Mouse (Mus musculus): ENCODE measurements at regions not wholly inside any gene's neighbourhood (a gene's known extent, or its start where the extent isn't known, plus 50 kb on each side); places are given as distances from the start of the nearest gene placed in this dataset.
A peak's percentile ranks its signal among the peaks of the same experiment; 100 is the strongest.

DNA sequence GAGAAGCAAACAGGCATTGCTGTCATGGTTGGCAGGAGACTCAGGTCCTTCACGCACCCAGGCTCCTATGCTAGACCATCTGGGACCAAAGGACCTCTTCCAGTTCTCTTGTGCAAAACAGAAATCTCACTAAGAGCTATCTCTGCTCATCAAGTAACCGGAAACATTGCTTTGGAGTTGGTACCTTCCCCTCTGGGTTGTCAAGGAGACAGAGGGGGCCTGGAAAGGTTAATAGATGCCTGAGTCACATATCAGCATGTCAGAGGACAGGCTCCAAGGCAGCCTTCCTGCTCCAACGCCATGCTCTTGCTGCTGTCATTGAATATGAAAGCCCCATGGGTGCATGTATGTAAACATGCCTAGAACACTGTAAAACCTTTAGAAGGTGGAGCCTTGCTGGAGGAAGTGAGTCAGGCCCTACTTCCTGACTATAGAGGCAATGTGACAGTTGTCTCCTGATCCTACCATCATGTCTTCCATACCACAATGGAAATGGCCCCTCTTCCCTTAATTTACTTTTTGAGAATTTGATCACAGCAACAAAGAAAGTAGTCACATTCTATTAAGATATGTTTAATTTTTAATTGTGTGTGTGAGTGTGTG, 103.8 kb downstream of the Hlx start:
- DNase-seq (ENCODE audit: low read depth) = no peak
- no peak for TF ChIP-seq CTCF (IDR thresholded peaks at IDR 0.05; ENCODE audit: borderline replicate concordance, extremely low read depth, insufficient read depth, insufficient read length)
- TF ChIP-seq POLR2A (IDR thresholded peaks at IDR 0.05; ENCODE audit: borderline replicate concordance, extremely low read depth, insufficient read depth, insufficient read length, poor library complexity, severe bottlenecking) = no peak

DNA sequence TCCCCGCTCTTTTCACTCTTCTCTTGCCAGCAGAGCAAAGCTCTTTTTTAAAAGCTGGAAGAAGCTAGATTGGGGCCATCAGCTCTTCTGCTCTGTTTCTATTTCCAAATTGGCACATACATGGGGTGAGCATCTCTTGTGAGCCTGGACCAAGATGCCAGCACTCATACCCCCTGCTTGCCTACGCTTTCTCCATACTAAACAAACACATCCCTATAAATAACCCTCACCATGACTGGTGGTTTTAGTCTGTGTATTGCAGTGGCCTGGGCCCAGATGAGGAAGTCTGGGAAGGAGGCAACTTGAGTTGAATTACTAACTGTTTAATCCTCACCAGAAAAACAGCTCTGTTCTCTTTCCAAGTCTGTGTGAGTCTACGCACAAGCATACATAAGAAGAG, 110.0 kb downstream of the Hlx start:
- DNase-seq (ENCODE audit: low read depth) = no peak
- TF ChIP-seq CTCF (IDR thresholded peaks at IDR 0.05; ENCODE audit: borderline replicate concordance, extremely low read depth, insufficient read depth, insufficient read length) (no peak), POLR2A (IDR thresholded peaks at IDR 0.05; ENCODE audit: borderline replicate concordance, extremely low read depth, insufficient read depth, insufficient read length, poor library complexity, severe bottlenecking) (no peak)

DNA sequence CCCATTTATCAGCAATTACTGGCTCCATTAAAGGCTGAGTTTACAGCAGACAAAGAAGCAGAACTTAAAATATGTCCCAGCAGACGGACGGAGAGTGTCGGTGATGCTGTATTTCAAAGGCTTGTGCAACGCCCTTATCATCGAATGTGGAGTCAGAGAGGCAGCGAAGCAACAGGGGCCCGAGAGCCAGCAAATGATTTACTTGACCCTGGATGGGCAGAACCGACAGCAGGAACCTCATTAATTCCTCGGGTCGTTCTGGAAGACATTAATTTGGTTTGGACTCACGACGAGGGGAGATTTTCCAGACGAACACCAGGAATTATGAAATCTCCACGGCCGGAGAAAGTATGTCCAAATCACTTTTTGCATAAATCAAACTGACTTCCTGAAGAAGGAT, 110.5 kb downstream of the Hlx start:
- TF ChIP-seq CTCF (IDR thresholded peaks at IDR 0.05; ENCODE audit: borderline replicate concordance, extremely low read depth, insufficient read depth, insufficient read length) (no peak), POLR2A (IDR thresholded peaks at IDR 0.05; ENCODE audit: borderline replicate concordance, extremely low read depth, insufficient read depth, insufficient read length, poor library complexity, severe bottlenecking) (no peak)
- no peak for DNase-seq (ENCODE audit: low read depth)

DNA sequence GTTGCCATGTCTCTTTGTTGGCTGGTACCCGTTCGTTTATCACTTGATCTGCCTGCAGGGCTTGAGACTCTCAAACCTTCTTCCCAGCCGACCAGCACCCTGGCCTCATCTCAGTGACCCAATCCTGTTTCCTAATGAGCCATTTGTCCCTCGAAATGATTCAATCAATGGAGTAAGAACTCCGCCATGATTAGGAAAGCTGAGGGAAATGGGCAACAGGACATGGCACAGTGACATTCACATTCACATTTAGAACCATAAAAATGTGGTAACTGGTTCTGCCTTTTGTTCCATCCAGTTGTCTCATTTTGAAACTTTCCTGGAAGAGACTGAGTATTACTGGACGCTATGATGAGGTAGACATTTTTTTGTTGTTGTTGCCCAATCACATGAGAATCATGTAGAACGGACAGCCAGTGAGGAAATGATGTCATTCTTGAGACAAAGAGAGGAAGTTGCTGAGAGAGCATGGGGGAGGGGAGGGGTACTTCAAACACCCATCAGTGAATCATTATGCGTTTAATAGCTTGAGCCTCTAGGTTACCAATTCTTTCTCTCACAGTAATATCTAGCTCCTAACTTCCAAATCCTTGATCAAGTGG, 114.5 kb downstream of the Hlx start:
- DNase-seq (ENCODE audit: low read depth) = no peak
- no peak for TF ChIP-seq CTCF (IDR thresholded peaks at IDR 0.05; ENCODE audit: borderline replicate concordance, extremely low read depth, insufficient read depth, insufficient read length)
- no peak for TF ChIP-seq POLR2A (IDR thresholded peaks at IDR 0.05; ENCODE audit: borderline replicate concordance, extremely low read depth, insufficient read depth, insufficient read length, poor library complexity, severe bottlenecking)

DNA sequence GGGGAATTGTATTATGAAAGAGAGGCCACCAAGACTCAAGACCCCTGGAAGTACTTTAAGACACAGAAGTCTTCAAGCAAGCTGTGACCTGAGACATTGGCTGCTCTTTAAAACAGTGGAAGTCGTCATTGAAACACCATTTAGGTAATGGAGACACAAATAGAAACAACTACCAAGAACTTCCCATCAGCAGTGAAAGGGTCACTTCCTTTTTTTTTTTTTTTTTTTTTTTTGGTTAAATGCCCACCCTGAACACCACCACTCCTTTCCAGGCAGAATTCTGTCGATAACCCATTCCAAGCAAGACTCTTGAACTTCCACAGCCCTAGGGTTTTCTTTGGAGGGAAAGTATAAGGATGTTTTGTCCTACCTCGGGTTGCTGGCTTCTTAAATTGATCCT, 116.4 kb downstream of the Hlx start:
- TF ChIP-seq POLR2A (IDR thresholded peaks at IDR 0.05; ENCODE audit: borderline replicate concordance, extremely low read depth, insufficient read depth, insufficient read length, poor library complexity, severe bottlenecking) (no peak), CTCF (IDR thresholded peaks at IDR 0.05; ENCODE audit: borderline replicate concordance, extremely low read depth, insufficient read depth, insufficient read length) (no peak)

DNA sequence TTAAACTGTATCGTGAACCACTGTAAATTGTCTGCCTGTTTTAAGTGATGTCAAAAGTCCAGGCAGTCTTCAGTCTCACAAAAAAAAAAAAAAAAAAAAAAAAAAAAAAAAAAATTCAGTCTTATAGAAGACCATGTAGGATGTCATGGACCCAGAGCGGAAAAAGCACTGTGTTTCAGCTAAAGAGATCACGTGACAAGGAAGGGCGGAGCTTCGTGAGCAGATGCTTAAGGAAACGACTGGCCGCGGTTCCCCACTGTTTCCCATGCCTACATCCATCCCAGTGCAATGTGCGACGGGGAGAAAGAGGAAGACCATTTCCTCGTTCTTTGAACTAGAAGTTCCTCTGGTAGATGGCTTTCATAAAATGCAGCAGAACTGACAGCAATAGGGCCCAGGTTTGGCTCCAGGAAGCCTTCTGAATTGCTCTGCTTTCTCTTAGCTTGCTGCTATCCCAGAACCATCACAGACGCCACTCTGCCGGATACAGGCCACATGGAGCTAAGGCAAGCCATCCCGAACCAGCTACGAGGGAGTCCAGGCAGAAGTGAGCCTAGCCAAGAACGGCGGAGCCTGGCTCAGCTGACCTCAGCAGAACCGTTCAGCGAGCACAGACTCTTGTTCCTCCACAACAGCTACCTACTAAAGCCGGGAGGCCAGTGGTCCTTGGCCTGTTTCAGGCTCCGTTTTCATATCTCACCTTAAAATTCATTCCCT, 117.6 kb downstream of the Hlx start:
- TF ChIP-seq CTCF (IDR thresholded peaks at IDR 0.05; ENCODE audit: borderline replicate concordance, extremely low read depth, insufficient read depth, insufficient read length) (no peak), POLR2A (IDR thresholded peaks at IDR 0.05; ENCODE audit: borderline replicate concordance, extremely low read depth, insufficient read depth, insufficient read length, poor library complexity, severe bottlenecking) (no peak)
- DNase-seq (ENCODE audit: low read depth) = no peak

More for the DNA sequence above, 116.4 kb downstream of the Hlx start:
- no peak for DNase-seq (ENCODE audit: low read depth)

DNA sequence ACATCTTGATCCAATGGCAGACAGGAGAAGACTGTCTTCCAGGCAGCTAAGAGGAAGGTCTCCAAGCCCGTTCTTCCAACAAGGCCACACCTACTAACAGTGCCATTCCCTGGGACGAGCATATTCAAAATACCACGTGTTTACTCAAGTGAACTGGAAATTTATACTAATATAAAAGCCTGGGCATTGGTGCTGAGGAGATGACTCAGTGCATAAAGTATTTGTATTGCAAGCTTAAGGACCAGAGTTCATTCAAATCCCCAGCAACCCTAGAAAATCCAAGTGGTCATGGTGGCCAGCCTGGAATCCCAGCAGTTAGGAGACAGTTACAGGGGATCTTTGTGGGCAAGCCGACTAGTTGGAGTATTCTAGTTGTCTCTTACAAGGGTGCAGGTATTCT, 119.5 kb downstream of the Hlx start:
- DNase-seq (ENCODE audit: low read depth) = no peak

DNA sequence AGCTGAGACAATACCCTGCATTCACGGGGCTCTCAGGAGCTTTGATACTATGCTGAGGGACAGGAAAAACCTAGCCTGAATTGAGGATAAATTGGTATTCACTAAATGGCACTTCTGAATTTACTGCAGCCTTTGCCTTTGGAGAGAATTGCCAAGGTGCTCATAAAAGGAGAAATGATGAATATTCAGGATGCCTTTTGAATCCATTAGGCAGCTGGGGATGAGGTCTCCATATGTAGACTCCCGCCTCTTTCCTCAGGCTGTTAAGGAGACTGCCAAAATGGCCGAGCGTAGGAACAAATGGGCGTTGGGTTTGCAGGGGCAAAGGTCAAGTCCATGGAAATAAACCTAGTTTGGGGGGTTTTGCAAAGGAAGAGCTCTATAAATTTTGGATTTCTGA, 123.5 kb downstream of the Hlx start:
- peak; percentile 54 for DNase-seq (ENCODE audit: low read depth)
- TF ChIP-seq POLR2A (IDR thresholded peaks at IDR 0.05; ENCODE audit: borderline replicate concordance, extremely low read depth, insufficient read depth, insufficient read length, poor library complexity, severe bottlenecking) (no peak), CTCF (IDR thresholded peaks at IDR 0.05; ENCODE audit: borderline replicate concordance, extremely low read depth, insufficient read depth, insufficient read length) (no peak)

More for the DNA sequence above, 119.5 kb downstream of the Hlx start:
- no peak for TF ChIP-seq POLR2A (IDR thresholded peaks at IDR 0.05; ENCODE audit: borderline replicate concordance, extremely low read depth, insufficient read depth, insufficient read length, poor library complexity, severe bottlenecking)
- no peak for TF ChIP-seq CTCF (IDR thresholded peaks at IDR 0.05; ENCODE audit: borderline replicate concordance, extremely low read depth, insufficient read depth, insufficient read length)

DNA sequence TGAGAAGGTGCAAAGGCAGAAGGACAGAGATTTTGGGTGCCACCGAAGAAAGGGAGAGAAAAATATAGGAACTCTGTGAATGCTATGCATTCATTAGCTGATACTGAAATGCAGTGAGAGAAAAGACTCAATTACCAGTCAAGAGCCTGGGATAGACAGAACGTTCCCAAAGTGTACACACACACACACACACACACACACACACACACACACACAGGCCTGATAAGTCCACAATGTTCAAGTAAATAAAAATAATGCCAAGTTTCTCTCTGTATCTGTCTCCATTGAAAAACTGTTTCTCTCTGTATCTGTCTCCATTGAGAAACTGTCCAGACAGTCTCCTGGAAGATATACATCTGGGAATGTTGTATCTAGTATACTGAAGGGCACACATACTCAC, 124.1 kb downstream of the Hlx start:
- TF ChIP-seq CTCF (IDR thresholded peaks at IDR 0.05; ENCODE audit: borderline replicate concordance, extremely low read depth, insufficient read depth, insufficient read length) (no peak), POLR2A (IDR thresholded peaks at IDR 0.05; ENCODE audit: borderline replicate concordance, extremely low read depth, insufficient read depth, insufficient read length, poor library complexity, severe bottlenecking) (no peak)
- DNase-seq (ENCODE audit: low read depth) = no peak

DNA sequence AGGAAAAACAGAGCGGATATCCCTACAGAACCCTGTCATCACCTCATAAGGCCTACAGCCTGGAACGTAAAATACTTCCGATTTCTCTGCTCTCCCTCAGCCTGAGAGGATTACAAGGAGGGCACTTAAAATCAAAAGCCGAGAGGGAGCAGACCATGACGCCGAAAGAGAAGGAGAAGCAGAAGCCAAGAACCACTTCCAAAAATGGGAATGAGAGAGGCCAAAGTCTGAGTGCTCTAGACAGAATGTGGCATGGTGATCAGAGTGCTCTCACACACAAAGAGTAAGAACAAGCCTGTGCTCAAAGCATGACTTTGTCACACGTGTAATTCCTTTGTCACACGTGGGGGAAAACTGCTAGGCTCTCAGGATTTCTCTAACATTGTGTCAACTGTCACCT, 125.9 kb downstream of the Hlx start:
- no peak for DNase-seq (ENCODE audit: low read depth)
- TF ChIP-seq POLR2A (IDR thresholded peaks at IDR 0.05; ENCODE audit: borderline replicate concordance, extremely low read depth, insufficient read depth, insufficient read length, poor library complexity, severe bottlenecking) = no peak
- TF ChIP-seq CTCF (IDR thresholded peaks at IDR 0.05; ENCODE audit: borderline replicate concordance, extremely low read depth, insufficient read depth, insufficient read length) = no peak

DNA sequence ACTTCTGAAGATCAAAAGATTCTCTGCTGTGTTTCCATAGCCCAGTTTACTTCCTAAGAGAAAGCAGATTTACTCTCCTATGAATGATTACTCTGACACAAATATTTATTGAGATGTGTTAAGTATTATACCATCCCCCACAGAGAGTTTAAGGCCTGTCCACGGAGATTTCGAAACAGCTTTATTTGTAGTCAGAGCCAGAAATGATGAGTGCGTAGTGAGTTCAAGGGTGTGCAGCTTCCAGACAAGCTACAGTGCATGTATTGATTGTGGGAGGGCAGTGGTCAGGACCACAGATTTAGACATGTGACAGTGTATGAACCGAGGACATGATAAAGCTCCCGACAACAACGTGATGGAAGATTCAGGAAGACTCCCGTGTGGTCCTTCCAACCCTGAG, 126.8 kb downstream of the Hlx start:
- DNase-seq (ENCODE audit: low read depth) = no peak
- no peak for TF ChIP-seq POLR2A (IDR thresholded peaks at IDR 0.05; ENCODE audit: borderline replicate concordance, extremely low read depth, insufficient read depth, insufficient read length, poor library complexity, severe bottlenecking)
- no peak for TF ChIP-seq CTCF (IDR thresholded peaks at IDR 0.05; ENCODE audit: borderline replicate concordance, extremely low read depth, insufficient read depth, insufficient read length)

DNA sequence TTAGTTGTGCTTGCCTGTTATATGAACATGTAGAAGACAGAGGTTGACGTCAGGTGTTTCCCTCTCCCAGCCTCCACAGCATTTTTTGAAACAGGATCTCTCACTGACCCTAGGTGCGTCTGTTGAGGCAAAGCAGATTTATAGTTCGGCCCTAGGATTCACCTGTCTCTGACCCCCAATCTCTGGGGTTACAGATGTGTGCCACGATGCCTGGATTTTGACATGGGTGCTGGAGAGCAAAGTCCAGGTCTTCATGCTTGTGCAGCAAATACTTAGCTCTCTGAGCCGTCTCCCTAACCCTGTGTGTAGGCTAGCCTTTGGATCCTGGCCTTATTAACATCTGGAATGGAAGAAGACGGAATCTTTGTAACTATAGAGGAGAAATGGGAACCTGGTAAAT, 129.3 kb downstream of the Hlx start:
- TF ChIP-seq POLR2A (IDR thresholded peaks at IDR 0.05; ENCODE audit: borderline replicate concordance, extremely low read depth, insufficient read depth, insufficient read length, poor library complexity, severe bottlenecking) (no peak), CTCF (IDR thresholded peaks at IDR 0.05; ENCODE audit: borderline replicate concordance, extremely low read depth, insufficient read depth, insufficient read length) (no peak)
- DNase-seq (ENCODE audit: low read depth) = no peak

Measured in brain, embryonic 14.5 days (tissue).